Mouse (Mus musculus): ENCODE data around the gene Itprid2.

GRCm38 (mm10) chr2:79601691-79602116, 33.4 kb upstream of the Itprid2 start:
- no peak for TF ChIP-seq CTCF (IDR thresholded peaks at IDR 0.05; ENCODE audit: borderline replicate concordance, insufficient read depth, low read length)
- TF ChIP-seq POLR2A (IDR thresholded peaks at IDR 0.05; ENCODE audit: low read depth, low read length) = no peak
